Mouse (Mus musculus) lung, postnatal 0 days (tissue): Measurements from ENCODE around the gene Ola1.

Source experiments
- CTCF ChIP-seq: IDR thresholded peaks from 2 replicates; pipeline ENCODE4 v1.5.1; 2016; ENCODE audit warnings: antibody characterized with exemption, mild to moderate bottlenecking
- EP300 ChIP-seq: IDR thresholded peaks from 2 replicates; pipeline ENCODE4 v1.6.1; 2016; ENCODE audit warnings: antibody characterized with exemption, mild to moderate bottlenecking, control low read depth

GRCm38 (mm10) chr2:73081861-73082260 lies 136.9 kb downstream of the Ola1 start:
- TF ChIP-seq CTCF (no peak), EP300 (no peak)
